Mouse (Mus musculus) ES-Bruce4 (cell line): ENCODE measurements around the gene Lrtm2.

Experiments
- CTCF ChIP-seq: IDR thresholded peaks from one replicate; pipeline ENCODE4 v1.8.1; 2011; ENCODE audit warnings: low read depth, low read length
- POLR2A ChIP-seq: IDR thresholded peaks from one replicate; pipeline ENCODE4 v1.8.1; 2011; ENCODE audit warnings: low read length; ENCODE audit not compliant: insufficient read depth

DNA sequence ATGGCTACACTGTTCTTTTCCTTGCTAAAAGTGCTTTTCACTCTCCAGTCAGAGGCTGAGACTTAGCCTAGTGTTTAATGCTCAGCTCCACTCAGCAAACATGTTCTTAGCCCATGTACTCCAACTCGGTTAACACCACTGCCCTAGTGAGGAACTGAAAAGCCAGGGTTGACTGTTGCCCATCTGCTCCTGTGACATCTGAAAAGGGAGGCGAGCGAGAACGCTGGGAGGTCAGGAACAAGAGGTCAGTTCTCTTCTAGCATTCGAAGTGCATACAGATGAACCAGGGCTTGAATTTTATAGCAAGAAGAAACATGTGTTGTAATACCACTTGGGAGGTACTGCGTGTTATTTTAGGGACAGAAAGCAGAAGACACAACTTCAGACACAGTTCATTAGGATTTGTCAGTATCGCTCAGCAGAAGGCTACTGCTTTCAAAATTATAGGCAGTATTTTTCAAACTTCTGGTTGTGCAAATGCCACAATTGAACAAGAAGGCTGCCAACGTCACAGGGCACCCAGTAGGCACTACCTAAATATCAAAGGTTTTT lies 27.5 kb upstream of the Lrtm2 start:
- TF ChIP-seq POLR2A (no peak), CTCF (no peak)
